Mouse (Mus musculus): ENCODE results near the gene Egfl8.

The Egfl8 gene

DNA sequence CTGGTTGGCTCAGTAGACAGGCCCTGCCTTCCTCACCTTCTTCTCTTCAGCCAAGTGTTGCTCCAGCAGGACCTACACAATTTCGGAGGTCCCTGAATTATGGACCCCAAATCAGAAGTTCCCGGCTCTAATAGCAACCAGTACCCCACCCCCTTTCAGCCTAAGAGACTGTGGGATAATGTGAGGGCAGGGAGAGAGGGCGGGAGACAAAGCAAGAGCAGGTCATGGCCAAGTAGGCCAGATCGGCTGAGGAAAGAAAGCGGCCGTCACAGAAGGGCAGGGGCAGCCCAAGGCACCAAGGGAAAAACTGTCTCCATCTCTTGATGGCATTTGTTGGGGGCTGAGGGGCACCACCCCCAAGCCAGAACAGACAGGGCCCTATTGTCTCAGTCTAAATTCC lies at the start of gene Egfl8:
Gene Egfl8, minus strand, starts transcription at position 101 of the 400 bp plus-strand sequence.
- no peak for DNase-seq (ENCODE audit: low spot score in 2 of 2)

DNA sequence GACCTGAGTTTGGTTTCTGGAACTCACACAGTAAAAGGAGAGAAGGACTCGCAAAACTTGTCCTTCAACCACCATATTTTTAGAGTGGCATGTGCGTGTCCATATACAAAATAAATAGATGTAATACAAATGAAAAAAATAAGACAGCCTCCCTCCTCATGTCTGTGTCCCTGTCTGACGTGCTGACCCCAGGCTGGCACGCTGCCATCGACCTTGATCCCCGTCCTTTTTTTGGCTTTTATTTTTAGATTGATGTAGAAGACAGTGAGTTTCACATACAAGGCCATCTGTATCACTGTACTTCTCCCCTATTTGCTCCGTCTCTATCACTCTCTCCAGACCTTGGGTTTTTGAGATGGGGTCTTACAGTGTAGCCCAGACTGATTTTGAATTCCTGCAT lies 48.7 kb upstream of the Egfl8 start:
- DNase-seq (ENCODE audit: low spot score in 2 of 2), result no peak

DNA sequence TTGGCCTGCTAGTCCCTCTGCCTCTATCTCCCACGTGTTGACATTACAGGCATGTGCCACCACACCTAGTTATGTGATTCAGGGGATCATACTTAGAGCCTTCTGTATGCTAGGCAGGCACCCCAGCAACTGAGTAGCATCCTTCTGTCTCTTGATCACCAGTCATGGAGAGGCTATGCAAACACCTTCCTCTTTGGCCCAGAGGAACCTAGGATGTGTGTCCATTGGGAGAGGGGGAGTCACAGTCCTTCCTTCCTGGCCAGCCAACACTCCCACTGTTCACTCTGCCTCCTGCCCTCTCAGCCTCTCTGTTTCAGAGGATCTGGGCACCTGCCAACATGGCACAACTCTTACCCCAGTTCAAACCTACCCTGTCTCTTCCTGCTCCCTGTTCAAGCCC lies 47.8 kb upstream of the Egfl8 start:
- no peak for DNase-seq (ENCODE audit: low spot score in 2 of 2)

DNA sequence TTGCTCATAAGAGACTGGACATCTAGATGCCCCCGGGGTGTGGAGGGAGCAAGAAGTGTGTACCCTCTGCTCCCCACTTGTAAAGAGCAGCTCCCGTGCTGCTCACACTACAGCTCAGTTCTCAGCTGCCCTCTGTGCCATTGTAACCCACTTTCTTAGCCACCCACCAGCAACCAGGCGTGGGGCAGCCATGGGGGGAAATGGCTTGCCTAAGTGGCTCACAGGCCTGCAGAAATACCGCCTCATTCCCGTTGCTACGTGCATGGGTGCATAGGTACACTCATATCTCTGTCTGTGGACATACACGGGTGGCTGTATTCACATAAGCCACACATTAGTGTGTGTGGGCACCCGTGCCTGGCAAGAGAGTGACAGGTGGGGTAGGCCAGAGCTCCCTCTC lies 47.2 kb upstream of the Egfl8 start:
- DNase-seq (ENCODE audit: low spot score in 2 of 2), result no peak

DNA sequence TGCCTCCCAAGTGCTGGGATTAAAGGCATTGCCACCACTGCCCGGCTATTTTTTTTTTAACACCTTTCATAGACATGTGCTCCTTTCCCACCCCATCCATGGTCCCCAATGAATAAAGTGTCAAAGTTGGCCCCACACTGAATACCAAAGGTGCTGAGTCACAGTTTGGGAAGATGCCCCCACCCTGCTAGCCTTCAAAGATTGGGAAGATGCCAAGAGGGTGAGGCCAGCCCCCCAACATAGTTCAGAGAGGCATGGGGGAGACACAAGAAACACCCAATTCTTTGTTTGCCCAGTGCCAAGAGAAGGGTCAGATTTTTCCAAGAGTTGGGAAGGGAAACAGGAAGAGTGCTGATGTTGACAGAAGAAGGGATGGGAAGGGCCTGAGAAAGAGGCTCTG lies 46.7 kb upstream of the Egfl8 start:
- no peak for DNase-seq (ENCODE audit: low spot score in 2 of 2)

DNA sequence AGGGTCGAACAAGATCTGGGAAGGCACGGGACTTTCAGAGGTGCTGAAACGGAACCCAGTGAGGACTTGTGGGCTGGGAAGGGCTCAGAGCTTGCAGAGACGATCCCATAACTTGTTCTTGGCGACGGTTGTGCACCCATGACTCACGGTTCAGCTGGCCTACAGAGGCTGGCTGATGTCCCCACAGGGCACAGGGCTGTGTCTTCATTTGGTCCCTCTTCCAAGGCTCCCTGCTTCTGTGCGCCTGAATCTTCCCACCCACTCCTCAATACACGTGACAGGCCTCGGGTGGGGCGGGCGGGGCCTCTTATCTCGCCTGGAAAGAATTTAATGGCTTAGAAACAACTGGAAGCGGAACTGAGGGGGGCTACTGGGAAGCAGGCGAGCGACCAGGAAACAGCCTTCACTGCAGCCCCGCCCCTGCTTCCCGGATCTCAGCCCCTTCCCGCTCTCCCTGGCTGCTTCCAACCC lies 45.4 kb upstream of the Egfl8 start:
- DNase-seq (ENCODE audit: low spot score in 2 of 2), result peak in 1 of 2 experiments; percentile 64

DNA sequence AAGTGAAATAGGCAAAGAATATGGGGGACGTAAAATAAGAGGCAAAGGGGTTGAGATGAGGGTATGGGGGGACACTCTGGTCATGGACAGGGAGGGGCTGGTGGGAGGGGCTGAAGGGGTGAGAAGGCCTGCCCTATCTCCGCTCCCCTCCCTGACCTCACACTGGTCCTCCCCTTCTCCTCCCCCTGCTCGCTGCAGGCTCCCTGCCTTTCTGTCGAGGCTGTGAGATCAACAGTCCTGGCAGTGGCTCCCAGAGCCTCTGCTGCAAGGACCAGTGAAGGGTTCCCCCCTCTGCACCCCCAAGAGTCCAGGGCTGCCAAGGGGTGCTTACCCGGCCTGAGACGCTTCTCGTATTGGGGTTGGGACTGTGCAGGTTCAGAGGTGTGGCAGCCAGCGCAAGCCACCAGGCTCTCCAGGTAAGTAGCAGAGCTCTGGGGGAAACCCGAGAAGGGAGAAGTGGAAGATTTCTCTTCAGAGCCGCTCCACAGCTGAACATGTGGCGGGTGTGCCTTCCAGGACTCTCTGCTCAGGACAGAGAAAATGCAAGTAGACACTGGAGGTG lies 44.6 kb upstream of the Egfl8 start:
- DNase-seq (ENCODE audit: low spot score in 2 of 2), result no peak

DNA sequence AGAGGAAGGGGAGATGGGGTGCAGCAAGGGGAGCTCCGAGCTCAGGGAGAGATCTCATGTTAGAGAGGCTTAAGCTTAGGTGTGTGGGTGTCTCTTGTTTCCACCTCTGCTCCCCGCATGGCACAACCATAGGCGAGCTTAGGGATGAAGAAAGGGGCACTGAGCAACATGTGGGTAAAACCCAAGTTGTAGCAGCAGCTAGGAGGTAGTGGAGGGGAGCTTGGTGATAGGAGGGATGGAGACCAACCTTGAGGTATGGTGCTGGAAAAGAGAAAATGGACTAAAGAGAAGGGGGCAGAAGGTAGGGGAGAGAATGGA lies 44.1 kb upstream of the Egfl8 start:
- no peak for DNase-seq (ENCODE audit: low spot score in 2 of 2)

DNA sequence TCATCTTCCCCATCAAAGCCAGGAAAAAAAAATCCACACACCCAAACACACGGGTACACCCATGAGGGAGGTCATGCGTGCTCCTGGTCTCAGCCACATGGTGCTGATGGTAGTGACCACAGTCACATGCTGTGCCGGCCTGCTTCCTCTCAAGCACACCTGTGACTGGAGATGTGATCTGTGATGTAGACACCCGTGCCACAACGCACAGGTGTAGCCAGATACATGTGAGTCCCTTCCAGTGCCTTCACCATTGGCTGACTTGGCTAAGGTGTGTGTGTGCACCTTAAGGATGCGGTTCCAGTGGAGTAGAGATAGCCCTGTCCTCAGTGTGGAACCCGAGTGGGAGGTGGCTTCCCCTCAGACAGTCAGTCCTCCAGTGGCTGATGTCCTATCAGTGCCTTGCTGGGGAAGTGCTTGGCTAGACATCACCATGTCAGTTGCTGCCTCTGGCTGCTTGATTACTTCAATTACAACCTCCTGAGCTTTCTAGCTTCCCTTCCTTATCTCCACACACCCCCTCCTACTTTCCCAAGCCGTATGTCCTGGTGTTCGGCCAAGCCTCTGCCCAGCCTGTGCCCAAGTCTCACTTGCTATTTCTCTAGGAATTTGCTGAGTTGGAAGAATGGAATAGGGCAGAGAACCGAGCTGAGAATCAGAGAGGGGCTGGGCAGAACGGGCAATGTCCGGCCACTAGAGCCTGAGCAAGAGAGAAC lies 43.6 kb upstream of the Egfl8 start:
- no peak for DNase-seq (ENCODE audit: low spot score in 2 of 2)

DNA sequence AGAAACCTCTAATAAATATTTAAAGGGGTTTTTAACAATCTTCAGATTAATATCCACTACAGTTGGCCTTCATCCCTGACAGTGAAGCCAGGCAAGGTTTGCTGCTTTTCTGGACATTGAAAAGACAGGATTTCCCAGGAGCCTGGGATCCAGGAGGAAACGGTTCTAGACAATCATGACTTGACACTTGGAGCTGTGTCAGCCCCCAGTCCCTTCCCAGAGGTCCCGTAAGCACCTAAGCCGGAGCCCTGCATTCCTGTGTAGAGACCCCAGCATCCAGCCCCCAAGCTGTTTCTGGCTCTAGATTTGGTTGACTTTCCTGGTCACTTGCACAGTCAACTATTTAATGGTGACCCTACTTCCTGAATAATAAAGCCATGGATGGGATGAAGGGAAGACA lies 42.8 kb upstream of the Egfl8 start:
- no peak for DNase-seq (ENCODE audit: low spot score in 2 of 2)

DNA sequence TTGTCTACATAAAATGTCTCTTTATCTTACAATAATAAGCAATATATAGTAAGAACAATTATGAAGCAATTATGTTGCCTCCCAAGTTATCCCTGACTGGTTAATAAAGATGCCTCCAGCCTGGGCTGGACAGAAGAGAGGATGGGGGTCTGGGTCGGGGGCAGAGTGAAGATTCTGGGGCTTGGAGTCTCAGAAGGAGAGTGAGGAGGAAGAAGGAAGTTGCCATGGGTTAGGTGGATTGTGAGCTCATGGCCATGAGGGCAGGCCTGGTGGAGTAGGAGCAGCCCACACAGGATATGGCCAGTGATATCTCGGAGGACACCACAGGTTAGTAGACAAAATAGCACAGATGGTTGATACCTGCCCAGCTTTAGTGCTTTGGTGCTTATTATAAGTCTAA lies 42.4 kb upstream of the Egfl8 start:
- no peak for DNase-seq (ENCODE audit: low spot score in 2 of 2)

DNA sequence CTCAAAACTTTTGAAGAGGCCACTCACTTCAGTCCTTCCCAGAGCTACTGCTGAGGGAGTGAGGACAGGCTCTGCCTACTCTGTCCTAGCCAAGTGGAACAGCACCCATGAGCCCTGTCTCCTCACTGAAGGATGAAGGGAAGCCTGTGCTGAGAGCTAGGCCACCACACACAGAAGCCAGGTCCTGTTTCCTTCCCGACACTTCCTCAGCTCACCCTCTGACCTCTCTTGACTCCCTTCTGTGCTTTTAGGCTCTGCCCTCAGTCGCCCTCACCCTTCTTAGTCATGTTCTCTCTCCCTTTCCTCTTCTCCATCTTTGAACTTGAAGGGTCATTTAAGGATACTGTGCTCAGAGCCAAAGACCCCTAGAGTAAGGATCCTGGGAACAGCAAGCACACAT lies 41.5 kb upstream of the Egfl8 start:
- DNase-seq (ENCODE audit: low spot score in 2 of 2), result no peak

DNA sequence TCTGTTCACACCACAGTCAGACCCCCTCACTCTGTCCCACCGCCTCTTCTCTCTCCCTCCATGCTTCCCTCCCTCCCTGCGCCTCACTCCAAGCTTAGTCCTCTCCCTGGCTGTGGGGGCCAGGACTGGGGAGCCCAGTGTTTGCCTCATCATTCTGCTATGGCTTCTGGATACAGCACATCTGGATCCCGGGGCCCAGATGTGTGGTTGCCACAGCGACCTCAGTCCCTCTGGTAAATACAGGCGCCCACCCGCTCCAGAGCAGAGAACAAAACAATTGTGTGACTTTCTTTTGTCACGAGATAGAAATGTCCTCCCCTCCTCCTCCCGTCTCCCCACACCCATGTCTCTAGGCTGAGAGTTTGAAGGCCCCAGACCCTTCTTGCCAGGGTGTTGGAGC lies 40.9 kb upstream of the Egfl8 start:
- DNase-seq (ENCODE audit: low spot score in 2 of 2), result no peak

DNA sequence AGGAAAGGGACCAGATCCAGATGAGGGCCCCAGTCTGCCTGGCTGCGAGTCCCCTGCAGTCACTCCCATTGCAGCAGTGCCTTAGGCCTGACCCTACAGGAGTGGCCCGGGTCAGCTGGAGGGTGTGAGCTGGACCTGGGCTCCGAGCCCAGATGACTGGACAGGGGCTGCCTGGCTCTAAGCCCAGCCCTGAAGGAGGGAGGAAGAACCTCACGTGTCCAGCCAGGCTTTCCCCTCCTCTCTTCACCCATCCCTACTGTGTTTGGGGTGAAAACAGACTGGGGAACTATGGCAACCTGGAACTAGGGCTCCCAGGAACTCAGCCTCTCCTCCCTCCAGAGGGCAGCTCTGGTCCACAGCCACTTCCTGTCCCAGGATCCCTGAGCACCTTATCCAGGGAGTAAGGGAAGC lies 39.8 kb upstream of the Egfl8 start:
- DNase-seq (ENCODE audit: low spot score in 2 of 2), result peak in 1 of 2 experiments; percentile 89

DNA sequence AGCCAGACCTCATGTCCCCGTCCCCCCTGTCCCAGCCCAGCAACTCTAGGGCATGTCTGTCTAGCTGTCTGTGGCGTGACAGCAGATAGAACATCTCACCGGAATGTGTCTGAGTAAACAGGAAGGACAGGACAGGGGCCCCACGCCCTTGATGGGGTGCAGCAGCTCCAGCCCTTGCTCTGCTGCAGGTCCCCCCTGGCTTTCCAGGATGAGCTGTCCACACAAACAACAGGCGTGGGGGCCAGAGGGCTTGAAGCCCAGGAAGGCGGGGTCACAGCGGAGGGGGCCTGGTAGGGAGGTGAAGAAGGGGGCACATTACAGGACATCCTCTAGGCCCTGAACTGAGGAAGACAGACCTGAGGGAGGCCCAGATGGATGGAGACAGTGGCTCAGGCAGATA lies 39.4 kb upstream of the Egfl8 start:
- DNase-seq (ENCODE audit: low spot score in 2 of 2), result peak in 1 of 2 experiments; percentile 73

DNA sequence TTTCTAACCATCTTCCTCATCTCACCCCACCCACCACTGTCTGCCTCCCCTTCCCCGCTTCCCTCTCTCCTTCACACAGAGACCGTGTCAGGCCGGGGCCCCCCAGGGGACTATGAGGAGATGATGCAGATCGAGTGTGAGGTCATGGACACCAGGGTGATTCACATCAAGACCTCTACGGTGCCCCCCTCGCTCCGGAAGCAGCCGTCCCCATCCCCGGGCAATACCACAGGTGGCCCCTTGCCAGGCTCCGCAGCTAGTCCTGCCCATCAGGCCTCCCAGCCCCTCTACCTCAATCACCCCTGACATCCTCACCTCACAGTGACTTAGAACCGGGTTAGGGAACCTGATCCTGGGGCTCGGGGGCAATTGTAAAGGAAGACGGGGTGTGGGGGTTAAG lies 38.6 kb upstream of the Egfl8 start:
- no peak for DNase-seq (ENCODE audit: low spot score in 2 of 2)

DNA sequence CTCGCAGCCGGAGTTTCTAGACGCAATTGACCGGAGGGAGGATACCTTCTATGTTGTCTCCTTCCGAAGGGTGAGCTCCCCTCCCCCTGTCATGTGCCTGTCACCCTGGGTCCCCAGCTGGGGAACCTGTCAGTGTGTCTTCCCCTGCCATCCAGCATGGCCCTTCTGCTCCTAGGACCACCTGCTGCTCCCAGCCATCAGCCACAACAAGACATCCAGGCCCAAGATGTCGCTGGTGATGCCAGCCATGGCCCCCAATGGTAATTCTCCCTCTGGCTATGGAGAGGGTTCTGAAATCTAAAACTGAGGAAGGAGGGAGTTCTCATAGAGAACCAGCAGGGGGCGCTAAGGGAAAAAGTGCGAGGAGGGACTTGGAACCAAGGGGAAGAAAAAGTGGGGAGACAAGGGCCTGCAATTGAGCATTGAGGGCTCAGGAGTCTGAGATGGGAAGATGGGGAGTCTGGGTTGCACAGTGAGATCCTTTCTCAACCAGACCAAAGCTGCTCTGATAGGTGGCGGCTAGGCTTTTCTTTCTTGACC lies 38.0 kb upstream of the Egfl8 start:
- DNase-seq (ENCODE audit: low spot score in 2 of 2), result no peak

DNA sequence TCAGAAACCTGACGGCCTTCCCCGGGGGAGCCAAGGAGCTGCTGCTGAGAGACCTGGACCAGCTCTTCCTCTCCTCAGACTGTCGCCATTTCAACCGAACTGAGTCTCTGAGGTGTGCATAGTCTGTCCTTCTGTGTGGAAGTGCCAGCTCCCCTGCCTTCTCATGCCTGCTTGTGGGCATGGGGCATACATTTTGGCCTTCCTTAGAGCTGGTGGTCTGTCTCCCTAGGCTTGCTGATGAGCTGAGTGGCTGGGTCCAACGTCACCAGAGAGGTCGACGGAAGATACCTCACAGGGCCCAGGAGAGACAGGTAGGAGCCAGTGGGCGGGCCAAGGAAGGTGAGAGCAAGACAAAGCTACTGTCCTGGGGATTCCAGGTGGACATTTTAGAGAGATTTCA lies 37.2 kb upstream of the Egfl8 start:
- DNase-seq (ENCODE audit: low spot score in 2 of 2), result no peak

DNA sequence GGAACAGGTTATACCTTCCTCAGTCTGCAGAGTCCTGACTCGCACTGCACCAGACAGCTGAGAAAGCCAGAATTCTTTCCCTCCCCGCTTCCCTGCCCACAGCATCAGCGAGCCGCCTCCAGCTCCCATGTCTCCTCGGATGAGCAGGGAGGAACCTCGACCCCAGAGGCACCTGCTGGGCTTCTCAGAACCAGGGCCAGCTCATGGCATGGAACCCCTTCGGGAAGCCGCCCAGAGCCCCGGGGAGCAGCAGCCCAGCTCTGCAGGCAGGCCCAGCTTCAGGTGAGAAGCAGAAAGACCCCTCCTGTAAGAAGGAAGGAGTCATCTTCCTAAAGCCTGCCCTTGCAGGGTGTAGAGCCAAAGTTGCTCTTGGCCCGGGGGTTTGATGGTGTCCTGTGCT lies 36.8 kb upstream of the Egfl8 start:
- DNase-seq (ENCODE audit: low spot score in 2 of 2), result no peak

DNA sequence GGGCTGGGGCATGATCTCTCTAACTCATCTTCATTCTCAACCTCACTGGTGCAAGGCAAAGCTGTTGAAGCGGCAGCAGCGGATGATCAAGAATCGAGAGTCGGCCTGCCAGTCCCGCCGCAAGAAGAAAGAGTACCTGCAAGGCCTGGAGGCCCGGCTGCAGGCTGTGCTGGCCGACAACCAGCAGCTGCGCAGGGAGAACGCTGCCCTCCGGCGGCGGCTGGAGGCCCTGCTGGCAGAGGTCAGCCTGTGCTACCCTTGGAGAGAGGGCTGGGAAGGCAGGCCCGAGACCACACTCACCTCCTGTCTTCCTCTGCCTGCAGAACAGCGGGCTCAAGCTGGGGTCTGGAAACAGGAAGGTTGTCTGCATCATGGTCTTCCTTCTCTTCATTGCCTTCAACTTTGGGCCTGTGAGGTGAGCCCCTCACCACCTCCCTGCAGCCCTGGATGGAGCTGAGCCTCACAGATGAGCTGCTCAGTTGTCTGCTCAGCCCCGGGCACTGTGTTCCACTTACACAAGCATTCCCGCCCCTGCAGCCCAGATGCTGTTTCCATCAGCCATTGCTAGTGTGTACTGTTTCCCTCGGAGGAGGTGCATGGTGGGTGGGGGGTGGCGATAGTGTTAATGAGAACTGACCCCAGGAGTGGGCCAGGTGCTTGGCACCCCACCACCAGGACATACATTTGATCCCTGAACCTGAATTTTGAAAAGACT lies 35.9 kb upstream of the Egfl8 start:
- no peak for DNase-seq (ENCODE audit: low spot score in 2 of 2)

DNA sequence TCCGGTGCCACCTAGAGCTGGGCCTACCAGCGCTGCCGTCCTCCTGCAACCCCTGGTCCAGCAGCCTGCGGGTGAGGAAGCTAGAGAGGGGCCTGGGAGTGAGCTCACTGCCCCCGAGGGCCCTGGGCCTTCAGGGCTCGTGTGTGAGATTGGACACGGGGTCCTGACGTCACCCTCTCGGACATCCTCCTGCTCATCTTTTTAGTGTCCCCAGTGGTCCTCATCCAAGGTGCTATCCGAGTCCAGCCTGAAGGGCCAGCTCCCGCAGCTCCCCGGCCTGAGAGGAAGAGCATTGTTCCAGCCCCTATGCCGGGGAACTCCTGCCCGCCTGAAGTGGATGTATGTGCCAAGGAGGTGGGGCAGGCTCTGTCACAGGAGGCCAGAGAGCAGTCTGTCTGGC lies 35.0 kb upstream of the Egfl8 start:
- DNase-seq (ENCODE audit: low spot score in 2 of 2), result no peak

DNA sequence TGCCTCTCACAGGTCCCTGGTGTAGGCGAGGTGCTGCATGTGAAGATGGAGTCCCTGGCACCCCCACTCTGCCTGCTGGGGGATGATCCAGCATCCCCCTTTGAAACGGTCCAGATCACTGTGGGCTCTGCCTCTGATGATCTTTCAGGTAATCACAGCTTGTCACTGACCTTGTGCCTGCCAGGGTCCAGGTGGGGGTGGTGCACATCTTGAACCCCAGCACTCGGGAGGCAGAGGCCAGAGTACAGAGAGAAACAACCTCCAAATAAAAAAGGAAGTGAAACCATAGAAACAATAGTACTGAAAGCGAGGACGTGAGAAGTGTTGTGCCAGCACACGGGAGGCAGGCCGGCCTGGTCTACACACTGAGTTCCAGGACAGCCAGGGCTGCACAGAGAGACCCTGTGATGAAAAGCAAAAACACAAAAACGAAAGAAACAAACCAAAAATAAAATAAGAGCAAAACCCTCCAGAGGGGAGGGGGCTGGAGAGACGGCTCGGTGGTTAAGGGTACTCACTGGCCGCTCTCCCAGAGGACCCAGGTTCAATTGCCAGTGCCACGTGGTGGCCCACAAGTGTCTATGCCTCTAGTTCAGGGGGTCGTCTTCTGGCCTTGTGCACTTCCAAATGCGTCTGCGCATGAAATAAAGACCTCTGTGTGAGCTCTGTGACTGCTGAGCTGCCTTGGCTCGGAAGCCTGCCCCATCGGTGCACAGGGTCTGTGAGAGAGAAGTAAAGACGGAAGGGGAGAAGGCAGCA lies 33.5 kb upstream of the Egfl8 start:
- DNase-seq (ENCODE audit: low spot score in 2 of 2), result no peak
